In genomic region chr1:164538304-164539043, GRCm38 (mm10) we compare ENCODE assay signal across 25 mouse cellular contexts.
DNase-seq lines count a peak whose midpoint lies in the region; ATAC-seq lines count a peak whose summit lies in the region.
"Had no signal": no experiment of that assay in that cellular context is flagged by ENCODE, and none has a peak within 500 bp of the region (broad histone marks: within the 10 kb centered on the region; RNA-seq: fewer than 3 reads in every experiment).

No protein-coding gene starts in this region.

- H3K4me1 ChIP-seq in heart, embryonic 10.5 days: peaks cover 5% of the 10 kb centered on the region; the same call in 1 of the 2 replicates
- H3K4me1 ChIP-seq in intestine, embryonic 16.5 days (ENCODE audit: control insufficient read depth, insufficient read depth, low read length): peaks cover 14% of the 10 kb centered on the region
- H3K4me1 ChIP-seq in stomach, embryonic 16.5 days (ENCODE audit: control insufficient read depth, insufficient read depth, low read length): peaks cover 4% of the 10 kb centered on the region; the same call in 1 of the 2 replicates
- no peaks in the 10 kb centered on the region for H3K4me1 ChIP-seq in liver, embryonic 12.5 days
- no peaks in the 10 kb centered on the region; the same call in 1 of the 2 replicates for H3K4me1 ChIP-seq in kidney, embryonic 14.5 days (ENCODE audit: control insufficient read depth, insufficient read depth, low read length)
- H3K4me1 ChIP-seq: embryonic facial prominence, embryonic 10.5 days; embryonic facial prominence, embryonic 15.5 days; forebrain, embryonic 12.5 days; liver, embryonic 13.5 days; midbrain, embryonic 10.5 days; midbrain, embryonic 15.5 days; stomach, embryonic 15.5 days had no signal

- no peak overlapping the region for H3K4me3 ChIP-seq in heart, embryonic 10.5 days
- no peak overlapping the region for H3K4me3 ChIP-seq in intestine, embryonic 16.5 days (ENCODE audit: low read length)
- H3K4me3 ChIP-seq in stomach, embryonic 16.5 days (replicated peaks; ENCODE audit: low read length): no peak overlapping the region
- no peak overlapping the region for H3K4me3 ChIP-seq in liver, embryonic 12.5 days
- H3K4me3 ChIP-seq in kidney, embryonic 14.5 days (ENCODE audit: low read length): no peak overlapping the region
- H3K4me3 ChIP-seq: embryonic facial prominence, embryonic 10.5 days; embryonic facial prominence, embryonic 15.5 days; forebrain, embryonic 12.5 days; heart, embryonic 15.5 days; liver, embryonic 13.5 days; midbrain, embryonic 10.5 days; midbrain, embryonic 15.5 days; stomach, embryonic 15.5 days had no signal

- H3K27ac ChIP-seq in heart, embryonic 10.5 days: no peak overlapping the region
- H3K27ac ChIP-seq in intestine, embryonic 16.5 days (ENCODE audit: low read length): peak overlapping the region; percentile 63
- peak overlapping the region; percentile 2; the same call in 1 of the 2 replicates for H3K27ac ChIP-seq in stomach, embryonic 16.5 days (ENCODE audit: low read length)
- H3K27ac ChIP-seq in liver, embryonic 12.5 days: no peak overlapping the region
- no peak overlapping the region for H3K27ac ChIP-seq in kidney, embryonic 14.5 days (ENCODE audit: low read depth, low read length)
- H3K27ac ChIP-seq: embryonic facial prominence, embryonic 10.5 days; embryonic facial prominence, embryonic 15.5 days; forebrain, embryonic 12.5 days; heart, embryonic 15.5 days; liver, embryonic 13.5 days; midbrain, embryonic 10.5 days; midbrain, embryonic 15.5 days; stomach, embryonic 15.5 days had no signal

- no peak overlapping the region for H3K4me2 ChIP-seq in intestine, embryonic 16.5 days (ENCODE audit: low read depth, low read length)
- H3K4me2 ChIP-seq in stomach, embryonic 16.5 days (ENCODE audit: low read depth, low read length): no peak overlapping the region
- H3K4me2 ChIP-seq in liver, embryonic 12.5 days: no peak overlapping the region
- no peak overlapping the region for H3K4me2 ChIP-seq in kidney, embryonic 14.5 days (replicated peaks; ENCODE audit: low read depth, low read length)
- H3K4me2 ChIP-seq: embryonic facial prominence, embryonic 15.5 days; forebrain, embryonic 12.5 days; heart, embryonic 15.5 days; liver, embryonic 13.5 days; lung, embryonic 14.5 days; midbrain, embryonic 15.5 days; stomach, embryonic 15.5 days had no signal

- no peaks in the 10 kb centered on the region for H3K36me3 ChIP-seq in heart, embryonic 10.5 days
- H3K36me3 ChIP-seq in intestine, embryonic 16.5 days (ENCODE audit: control insufficient read depth, insufficient read depth, low read length): no peaks in the 10 kb centered on the region
- no peaks in the 10 kb centered on the region for H3K36me3 ChIP-seq in stomach, embryonic 16.5 days (ENCODE audit: control insufficient read depth, insufficient read depth, low read length)
- no peaks in the 10 kb centered on the region for H3K36me3 ChIP-seq in liver, embryonic 12.5 days
- no peaks in the 10 kb centered on the region for H3K36me3 ChIP-seq in kidney, embryonic 14.5 days (ENCODE audit: control insufficient read depth, insufficient read depth, low read length)
- H3K36me3 ChIP-seq: embryonic facial prominence, embryonic 10.5 days; embryonic facial prominence, embryonic 15.5 days; forebrain, embryonic 12.5 days; heart, embryonic 15.5 days; liver, embryonic 13.5 days; midbrain, embryonic 10.5 days; midbrain, embryonic 15.5 days; stomach, embryonic 15.5 days had no signal

- DNase-seq in heart, embryonic 10.5 days (ENCODE audit: low spot score): peak; percentile 74
- DNase-seq in heart, adult 11 months: no peak
- DNase-seq in testis, postnatal 10 days (ENCODE audit: low spot score): peak; percentile 30
- no peak for DNase-seq in testis, postnatal 14 days (ENCODE audit: low spot score)
- DNase-seq: cerebellum, adult 8-10 months; cerebellum, postnatal 25 days; forebrain, postnatal 0 days; kidney, adult 11 months; kidney, postnatal 36 days; liver, embryonic 13.5 days; lung, embryonic 14.5 days had no signal

- WGBS in heart, embryonic 10.5 days: 71% methylated on average over 5 of the region's 5 CpGs
- 64% methylated on average over 5 of the region's 5 CpGs for WGBS in intestine, embryonic 16.5 days
- WGBS in stomach, embryonic 16.5 days: 62% methylated on average over 5 of the region's 5 CpGs
- WGBS in liver, embryonic 12.5 days (ENCODE audit: insufficient replicate concordance): 51% methylated on average over 5 of the region's 5 CpGs
- 70% methylated on average over 5 of the region's 5 CpGs for WGBS in kidney, embryonic 14.5 days

- ATAC-seq in intestine, embryonic 16.5 days: no peak
- no peak for ATAC-seq in stomach, embryonic 16.5 days (ENCODE audit: insufficient read depth, low FRiP score)
- no peak for ATAC-seq in liver, embryonic 12.5 days
- no peak for ATAC-seq in kidney, embryonic 14.5 days (ENCODE audit: low FRiP score, low TSS enrichment)
- ATAC-seq: forebrain, postnatal 0 days; hindbrain, embryonic 16.5 days; midbrain, embryonic 15.5 days; Patski had no signal

- no peaks in the 10 kb centered on the region for H3K9me3 ChIP-seq in heart, embryonic 10.5 days
- no peaks in the 10 kb centered on the region for H3K9me3 ChIP-seq in intestine, embryonic 16.5 days (ENCODE audit: control insufficient read depth, low read length)
- no peaks in the 10 kb centered on the region for H3K9me3 ChIP-seq in stomach, embryonic 16.5 days (replicated peaks; ENCODE audit: control insufficient read depth, low read length)
- no peaks in the 10 kb centered on the region for H3K9me3 ChIP-seq in liver, embryonic 12.5 days (replicated peaks)
- no peaks in the 10 kb centered on the region for H3K9me3 ChIP-seq in kidney, embryonic 14.5 days (ENCODE audit: control insufficient read depth, low read length)
- H3K9me3 ChIP-seq: embryonic facial prominence, embryonic 10.5 days; embryonic facial prominence, embryonic 15.5 days; forebrain, embryonic 12.5 days; heart, embryonic 15.5 days; liver, embryonic 13.5 days; midbrain, embryonic 10.5 days; midbrain, embryonic 15.5 days; stomach, embryonic 15.5 days had no signal

- H3K27me3 ChIP-seq in heart, embryonic 10.5 days (ENCODE audit: insufficient read depth, poor library complexity, severe bottlenecking): no peaks in the 10 kb centered on the region
- no peaks in the 10 kb centered on the region for H3K27me3 ChIP-seq in intestine, embryonic 16.5 days (replicated peaks; ENCODE audit: control insufficient read depth, insufficient read depth, low read length)
- no peaks in the 10 kb centered on the region for H3K27me3 ChIP-seq in stomach, embryonic 16.5 days (ENCODE audit: control insufficient read depth, insufficient read depth, low read length)
- H3K27me3 ChIP-seq in liver, embryonic 12.5 days (replicated peaks): no peaks in the 10 kb centered on the region
- H3K27me3 ChIP-seq in kidney, embryonic 14.5 days (ENCODE audit: control insufficient read depth, insufficient read depth, low read length): no peaks in the 10 kb centered on the region
- H3K27me3 ChIP-seq: CH12.LX; embryonic facial prominence, embryonic 15.5 days; forebrain, embryonic 12.5 days; heart, embryonic 15.5 days; liver, embryonic 13.5 days; midbrain, embryonic 15.5 days; Patski; stomach, embryonic 15.5 days had no signal

- H3K9ac ChIP-seq in intestine, embryonic 16.5 days (ENCODE audit: low read depth, low read length): no peak overlapping the region
- H3K9ac ChIP-seq in stomach, embryonic 16.5 days (ENCODE audit: low read length): no peak overlapping the region
- H3K9ac ChIP-seq in liver, embryonic 12.5 days: no peak overlapping the region
- H3K9ac ChIP-seq in kidney, embryonic 14.5 days (ENCODE audit: low read depth, low read length): no peak overlapping the region
- H3K9ac ChIP-seq: embryonic facial prominence, embryonic 15.5 days; forebrain, embryonic 12.5 days; forebrain, postnatal 0 days; heart, embryonic 15.5 days; liver, embryonic 13.5 days; lung, embryonic 14.5 days; midbrain, embryonic 15.5 days; stomach, embryonic 15.5 days had no signal

Comparison
In these comparisons a context has a peak if more than half of its experiments do, and no peak if none do; other contexts are left out.
1. DNase-seq: peak in heart, embryonic 10.5 days (single experiment) and testis, postnatal 10 days (single experiment); none in heart, adult 11 months (single experiment) and testis, postnatal 14 days (single experiment).
2. H3K27ac ChIP-seq: peak in intestine, embryonic 16.5 days (single experiment) and stomach, embryonic 16.5 days (single experiment); none in heart, embryonic 10.5 days (single experiment), liver, embryonic 12.5 days (single experiment) and kidney, embryonic 14.5 days (single experiment).